Mouse (Mus musculus): ENCODE measurements around the gene Pde6h. TPM values are rescaled to one million over a fixed set of nuclear protein-coding genes. Genes with fewer than 3 reads are reported as not detected.

Pde6h gene
- polyA plus RNA-seq, 1 experiment from 2014 or later, result not detected

GRCm38 (mm10) chr6:136913384-136914126 is 10.1 kb upstream of the Pde6h start:
- Histone ChIP-seq H3K27me3 (no peaks in the 10 kb centered on the region), H3K4me2 (peak overlapping the region; percentile 56), H3K4me1 (peaks cover 38% of the 10 kb centered on the region), H3K9me3 (no peaks in the 10 kb centered on the region), H3K9ac (peak overlapping the region; percentile 28; the same call in 1 of the 2 replicates), H3K27ac (peak overlapping the region; percentile 84), H3K36me3 (no peaks in the 10 kb centered on the region), H3K4me3 (peak overlapping the region; percentile 29)
- 5% methylated on average over 18 of the region's 18 CpGs for WGBS
- ATAC-seq (ENCODE audit: insufficient number of reproducible peaks, insufficient read depth, low FRiP score, low TSS enrichment, low read depth), result peak; percentile 52; the same call in 1 of the 2 replicates

- Histone ChIP-seq H3K4me2 (0 out of 2 replicates have a peak overlapping the region, but pooled peaks have one; percentile 56), H3K27ac (peak overlapping the region; percentile 84), H3K9me3 (no peaks in the 10 kb centered on the region), H3K27me3 (no peaks in the 10 kb centered on the region), H3K36me3 (no peaks in the 10 kb centered on the region), H3K9ac (no peak overlapping the region), H3K4me1 (peaks cover 39% of the 10 kb centered on the region), H3K4me3 (no peak overlapping the region)
- WGBS, result 86% methylated on average over 6 of the region's 6 CpGs
- no peak for ATAC-seq (ENCODE audit: insufficient number of reproducible peaks, insufficient read depth, low FRiP score, low TSS enrichment, low read depth)
Measured at GRCm38 (mm10) chr6:136914234-136914633, 9.4 kb upstream of the Pde6h start.

- H3K27me3 ChIP-seq, result no peaks in the 10 kb centered on the region
- H3K36me3 ChIP-seq, result no peaks in the 10 kb centered on the region
- no peak overlapping the region for H3K27ac ChIP-seq
- no peak for ATAC-seq (ENCODE audit: insufficient number of reproducible peaks, insufficient read depth, low FRiP score, low TSS enrichment, low read depth)
- 92% methylated on average over 8 of the region's 8 CpGs for WGBS
- H3K4me3 ChIP-seq, result no peak overlapping the region
- H3K9ac ChIP-seq, result no peak overlapping the region
- H3K9me3 ChIP-seq, result no peaks in the 10 kb centered on the region
- peaks cover 35% of the 10 kb centered on the region for H3K4me1 ChIP-seq
- no peak overlapping the region for H3K4me2 ChIP-seq
Measured at GRCm38 (mm10) chr6:136915721-136916395, 7.8 kb upstream of the Pde6h start.

- ATAC-seq (ENCODE audit: insufficient number of reproducible peaks, insufficient read depth, low FRiP score, low TSS enrichment, low read depth), result no peak
- no peak overlapping the region for H3K4me3 ChIP-seq
- peaks cover 34% of the 10 kb centered on the region for H3K4me1 ChIP-seq
- WGBS, result 19% methylated on average over 2 of the region's 2 CpGs
- peak overlapping the region; percentile 29; the same call in 1 of the 2 replicates for H3K27ac ChIP-seq
- H3K9me3 ChIP-seq, result no peaks in the 10 kb centered on the region
- H3K4me2 ChIP-seq, result no peak overlapping the region
- H3K9ac ChIP-seq, result no peak overlapping the region
- H3K36me3 ChIP-seq, result no peaks in the 10 kb centered on the region
- H3K27me3 ChIP-seq, result no peaks in the 10 kb centered on the region
Measured at GRCm38 (mm10) chr6:136917885-136918284, 5.7 kb upstream of the Pde6h start.

GRCm38 (mm10) chr6:136920320-136921257 is 3.0 kb upstream of the Pde6h start:
- Histone ChIP-seq H3K4me2 (no peak overlapping the region), H3K27me3 (no peaks in the 10 kb centered on the region), H3K27ac (no peak overlapping the region), H3K9me3 (no peaks in the 10 kb centered on the region), H3K4me1 (peaks cover 25% of the 10 kb centered on the region), H3K36me3 (0 out of 2 replicates have a peak, but pooled peaks cover 4% of the 10 kb centered on the region), H3K9ac (0 out of 2 replicates have a peak overlapping the region, but pooled peaks have one; percentile 40), H3K4me3 (no peak overlapping the region)
- ATAC-seq (ENCODE audit: insufficient number of reproducible peaks, insufficient read depth, low FRiP score, low TSS enrichment, low read depth), result no peak
- WGBS, result 44% methylated on average over 16 of the region's 16 CpGs

GRCm38 (mm10) chr6:136921601-136922000 is 2.0 kb upstream of the Pde6h start:
- no peak overlapping the region for H3K27ac ChIP-seq
- 0 out of 2 replicates have a peak, but pooled peaks cover 4% of the 10 kb centered on the region for H3K36me3 ChIP-seq
- no peak overlapping the region for H3K4me2 ChIP-seq
- no peak overlapping the region for H3K9ac ChIP-seq
- ATAC-seq (ENCODE audit: insufficient number of reproducible peaks, insufficient read depth, low FRiP score, low TSS enrichment, low read depth), result no peak
- H3K4me3 ChIP-seq, result no peak overlapping the region
- no peaks in the 10 kb centered on the region for H3K9me3 ChIP-seq
- 56% methylated on average over 7 of the region's 7 CpGs for WGBS
- peaks cover 25% of the 10 kb centered on the region for H3K4me1 ChIP-seq
- no peaks in the 10 kb centered on the region for H3K27me3 ChIP-seq

GRCm38 (mm10) chr6:136922080-136922479 is 1.6 kb upstream of the Pde6h start, which contains the start of gene Erp27:
Gene Erp27 (minus strand): TSS chr6:136922180.
- Histone ChIP-seq H3K4me2 (no peak within 1 kb of the TSS), H3K9ac (no peak within 1 kb of the TSS), H3K27ac (no peak within 1 kb of the TSS), H3K36me3 (0 out of 2 replicates have a peak, but pooled peaks cover 4% of the 10 kb centered on the region), H3K4me3 (no peak within 1 kb of the TSS), H3K9me3 (no peaks in the 10 kb centered on the region), H3K27me3 (no peaks in the 10 kb centered on the region), H3K4me1 (peaks cover 25% of the 10 kb centered on the region)
- WGBS, result 77% methylated on average over 5 of the region's 5 CpGs
- no peak for ATAC-seq (ENCODE audit: insufficient number of reproducible peaks, insufficient read depth, low FRiP score, low TSS enrichment, low read depth)

GRCm38 (mm10) chr6:136922871-136923270 is 761 bp upstream of the Pde6h start:
- Histone ChIP-seq H3K4me3 (no peak overlapping the region), H3K36me3 (0 out of 2 replicates have a peak, but pooled peaks cover 4% of the 10 kb centered on the region), H3K4me2 (no peak overlapping the region), H3K9ac (no peak overlapping the region), H3K9me3 (no peaks in the 10 kb centered on the region), H3K27ac (no peak overlapping the region), H3K27me3 (no peaks in the 10 kb centered on the region), H3K4me1 (peaks cover 22% of the 10 kb centered on the region)
- 90% methylated on average over 7 of the region's 7 CpGs for WGBS
- no peak for ATAC-seq (ENCODE audit: insufficient number of reproducible peaks, insufficient read depth, low FRiP score, low TSS enrichment, low read depth)

GRCm38 (mm10) chr6:136925049-136925448 is 1.4 kb downstream of the Pde6h start:
- no peak for ATAC-seq (ENCODE audit: insufficient number of reproducible peaks, insufficient read depth, low FRiP score, low TSS enrichment, low read depth)
- peaks cover 22% of the 10 kb centered on the region for H3K4me1 ChIP-seq
- H3K36me3 ChIP-seq, result 0 out of 2 replicates have a peak, but pooled peaks cover 4% of the 10 kb centered on the region
- 48% methylated on average over 8 of the region's 8 CpGs for WGBS
- no peak overlapping the region for H3K4me3 ChIP-seq
- no peaks in the 10 kb centered on the region for H3K27me3 ChIP-seq
- no peak overlapping the region for H3K4me2 ChIP-seq
- no peak overlapping the region for H3K27ac ChIP-seq
- no peak overlapping the region for H3K9ac ChIP-seq
- H3K9me3 ChIP-seq, result no peaks in the 10 kb centered on the region

- no peak overlapping the region for H3K9ac ChIP-seq
- 92% methylated on average over 1 of the region's 1 CpGs for WGBS
- 0 out of 2 replicates have a peak, but pooled peaks cover 4% of the 10 kb centered on the region for H3K36me3 ChIP-seq
- no peak overlapping the region for H3K4me3 ChIP-seq
- no peak overlapping the region for H3K27ac ChIP-seq
- H3K4me2 ChIP-seq, result no peak overlapping the region
- H3K4me1 ChIP-seq, result peaks cover 26% of the 10 kb centered on the region
- ATAC-seq (ENCODE audit: insufficient number of reproducible peaks, insufficient read depth, low FRiP score, low TSS enrichment, low read depth), result no peak
- H3K9me3 ChIP-seq, result no peaks in the 10 kb centered on the region
- H3K27me3 ChIP-seq, result no peaks in the 10 kb centered on the region
Measured at GRCm38 (mm10) chr6:136927626-136928025, 4.0 kb downstream of the Pde6h start.

- peak overlapping the region; percentile 9; the same call in 1 of the 2 replicates for H3K4me3 ChIP-seq
- H3K9me3 ChIP-seq, result no peaks in the 10 kb centered on the region
- peak; percentile 81 for ATAC-seq (ENCODE audit: insufficient number of reproducible peaks, insufficient read depth, low FRiP score, low TSS enrichment, low read depth)
- no peaks in the 10 kb centered on the region for H3K27me3 ChIP-seq
- H3K36me3 ChIP-seq, result no peaks in the 10 kb centered on the region
- H3K27ac ChIP-seq, result peak overlapping the region; percentile 75
- H3K9ac ChIP-seq, result peak overlapping the region; percentile 44; the same call in 1 of the 2 replicates
- peak overlapping the region; percentile 43 for H3K4me2 ChIP-seq
- peaks cover 22% of the 10 kb centered on the region for H3K4me1 ChIP-seq
- 17% methylated on average over 12 of the region's 12 CpGs for WGBS
Measured at GRCm38 (mm10) chr6:136930677-136931076, 7.0 kb downstream of the Pde6h start.
